Mouse (Mus musculus) c-Kit-positive CD71-positive TER-119-negative erythroid progenitor cells, embryonic 14.5 days (primary cell): Measurements from ENCODE around the gene Dgcr6.
A peak's percentile ranks its signal among the peaks of the same experiment; 100 is the strongest.

Experiments used
- DNase-seq: peaks from one replicate; pipeline ENCODE4 v3.0.0-alpha.2; 2013; ENCODE audit warnings: low read depth

Dgcr6 gene

GRCm38 (mm10) chr16:18119031-18119730 is 66.5 kb downstream of the Dgcr6 start:
- DNase-seq: peak; percentile 33
